Mouse (Mus musculus): ENCODE data around the gene Sdhb.

Gene Sdhb

GRCm38 (mm10) chr4:141014114-141014513 lies 53.1 kb downstream of the Sdhb start:
- DNase-seq (ENCODE audit: low read depth, low spot score): no peak

DNA sequence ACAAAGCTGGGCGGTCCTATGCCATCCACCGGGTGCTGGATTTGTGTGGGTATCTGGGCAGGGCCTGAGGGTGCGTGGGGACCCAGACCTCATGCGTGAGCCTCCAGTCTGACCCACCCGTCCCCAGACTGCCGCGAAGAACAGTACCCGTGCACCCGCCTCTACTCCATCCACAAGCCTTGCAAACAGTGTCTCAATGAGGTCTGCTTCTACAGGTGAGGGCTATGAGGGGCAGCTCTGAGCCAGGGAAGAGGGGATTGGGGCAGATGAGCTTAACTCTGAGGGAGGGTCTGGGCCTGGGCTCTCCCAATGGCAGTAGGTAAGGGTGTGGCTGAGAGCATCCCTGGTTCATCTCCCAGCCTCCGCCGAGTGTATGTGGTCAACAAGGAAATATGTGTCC lies 53.9 kb downstream of the Sdhb start:
- no peak for DNase-seq (ENCODE audit: low read depth, low spot score)

GRCm38 (mm10) chr4:141015356-141015755 lies 54.4 kb downstream of the Sdhb start:
- no peak for DNase-seq (ENCODE audit: low read depth, low spot score)

- DNase-seq (ENCODE audit: low read depth, low spot score): no peak
Observed at GRCm38 (mm10) chr4:141016311-141016710, 55.3 kb downstream of the Sdhb start.

DNA sequence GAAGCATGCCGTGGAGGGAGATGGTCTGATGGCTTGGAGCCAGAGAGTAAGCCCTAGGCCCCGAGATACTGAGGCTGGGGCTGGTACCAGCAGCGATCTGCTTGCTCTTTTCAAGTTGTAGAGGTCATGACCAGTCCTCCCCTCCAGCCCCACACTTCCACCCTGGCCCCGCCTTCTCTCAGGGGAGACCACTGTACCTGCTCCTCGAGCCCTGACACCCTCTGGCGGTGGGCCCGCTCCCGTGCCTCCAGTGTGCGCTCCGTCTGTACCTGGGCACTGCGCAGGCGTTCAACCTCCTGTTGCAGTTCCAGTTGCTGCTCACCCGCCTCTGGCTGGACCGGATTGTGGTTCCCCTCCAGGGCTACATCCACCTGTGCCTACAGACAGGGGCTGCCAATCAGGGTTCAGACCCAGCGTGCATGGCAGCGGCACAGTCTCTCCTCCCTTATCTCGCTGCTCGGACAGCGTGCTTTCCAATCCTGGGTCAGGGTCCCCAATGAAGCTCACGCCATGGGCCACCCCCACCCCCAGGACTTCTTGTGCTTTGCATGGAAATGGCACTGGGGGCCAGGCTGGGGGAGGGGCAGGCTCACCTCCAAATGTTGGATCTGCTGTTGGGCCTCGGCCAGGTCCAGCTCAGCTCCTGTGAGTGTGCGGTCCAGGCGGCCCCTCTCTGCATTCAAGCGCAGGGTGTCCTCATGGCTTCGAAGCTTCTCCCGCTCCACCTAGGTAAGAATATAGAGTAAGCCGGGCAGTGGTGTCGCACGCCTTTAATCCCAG lies 56.8 kb downstream of the Sdhb start:
- no peak for DNase-seq (ENCODE audit: low read depth, low spot score)

GRCm38 (mm10) chr4:141020220-141020619 lies 59.2 kb downstream of the Sdhb start:
- DNase-seq (ENCODE audit: low read depth, low spot score): no peak

GRCm38 (mm10) chr4:141020811-141021613 lies 60.0 kb downstream of the Sdhb start:
- no peak for DNase-seq (ENCODE audit: low read depth, low spot score)

DNA sequence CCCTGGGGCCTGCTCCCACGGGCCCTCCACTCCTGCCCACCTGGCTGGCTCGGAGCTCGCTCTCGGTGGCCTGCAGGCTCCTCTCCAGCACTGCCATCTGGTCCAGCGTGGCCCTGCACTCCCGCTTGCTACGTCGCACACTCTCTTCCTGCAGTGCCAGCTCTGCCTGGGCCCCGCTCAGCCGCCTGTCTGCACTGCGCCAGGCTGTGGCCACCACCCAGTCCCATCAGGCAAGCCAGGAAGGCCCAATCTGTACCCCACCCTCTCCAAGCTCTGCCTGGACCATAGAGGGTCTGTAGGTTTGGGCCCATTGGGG lies 60.6 kb downstream of the Sdhb start:
- DNase-seq (ENCODE audit: low read depth, low spot score): no peak

- DNase-seq (ENCODE audit: low read depth, low spot score): no peak
Observed at GRCm38 (mm10) chr4:141024052-141024451, 63.0 kb downstream of the Sdhb start.

DNA sequence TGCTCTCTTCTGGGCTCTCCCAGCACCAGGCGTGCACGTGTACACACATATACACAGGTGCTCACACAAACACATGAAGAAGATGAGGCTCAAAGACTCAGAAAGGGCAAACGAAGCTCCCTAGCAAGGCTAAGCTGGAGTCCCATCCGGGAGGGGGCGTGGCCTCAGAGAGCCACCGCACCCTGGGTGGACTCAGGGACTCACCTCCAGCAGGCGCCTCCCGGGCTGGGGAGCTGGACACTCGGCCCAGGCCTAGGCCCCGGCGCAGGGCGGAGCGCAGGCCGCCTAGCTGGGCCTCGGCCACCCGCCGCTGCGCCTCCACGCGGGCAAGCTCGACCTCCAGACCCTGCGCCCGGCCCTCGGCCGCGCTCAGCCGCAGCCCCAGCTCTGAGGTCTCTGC lies 64.0 kb downstream of the Sdhb start:
- no peak for DNase-seq (ENCODE audit: low read depth, low spot score)

Data from 3T3-L1 (cell line).